Mouse (Mus musculus) neural tube, embryonic 12.5 days (tissue): ENCODE results near the gene Pgm2. TPM values are rescaled to one million over a fixed set of nuclear protein-coding genes. Genes with fewer than 3 reads are reported as not detected.

Experiments used
- ATAC-seq: fragments of 200-750 bp; cut with Nextera tagmentation; 2 replicates; pipeline ENCODE4 v1.8.0; 2017; ENCODE audit warnings: low read depth, mild to moderate bottlenecking, moderate TSS enrichment, moderate library complexity; ENCODE audit not compliant: low FRiP score
- H3K27ac ChIP-seq: fragments of 300-500 bp; sonication (generic); 2 replicates; pipeline ENCODE4 v1.5.1; 2016
- H3K27me3 ChIP-seq: fragments of 300-500 bp; sonication (generic); replicated peaks from 2 replicates; pipeline ENCODE4 v1.6.1; 2016; ENCODE audit warnings: mild to moderate bottlenecking
- H3K36me3 ChIP-seq: fragments of 300-500 bp; sonication (generic); 2 replicates; pipeline ENCODE4 v1.6.1; 2016; ENCODE audit warnings: mild to moderate bottlenecking
- H3K4me1 ChIP-seq: fragments of 300-500 bp; sonication (generic); 2 replicates; pipeline ENCODE4 v1.6.1; 2016
- H3K4me2 ChIP-seq: fragments of 300-500 bp; sonication (generic); replicated peaks from 2 replicates; pipeline ENCODE4 v1.6.1; 2016; ENCODE audit warnings: mild to moderate bottlenecking
- H3K4me3 ChIP-seq: fragments of 300-500 bp; sonication (generic); 2 replicates; pipeline ENCODE4 v1.5.1; 2016
- H3K9ac ChIP-seq: fragments of 300-500 bp; sonication (generic); 2 replicates; pipeline ENCODE4 v1.6.1; 2016; ENCODE audit warnings: mild to moderate bottlenecking
- H3K9me3 ChIP-seq: fragments of 300-500 bp; sonication (generic); 2 replicates; pipeline ENCODE4 v1.6.1; 2016; ENCODE audit warnings: mild to moderate bottlenecking
- WGBS: fragments of 180-500 bp; shearing (Covaris S2); methylation state at CpG from one replicate; pipeline ENCODE4 v1.1.7; 2016; 5-methylcytosine and 5-hydroxymethylcytosine counted together
- polyA plus RNA-seq: library from polyadenylated mRNA; unstranded; fragments of >200 nt; fragmentation: Nextera tagmentation; extraction: Ambion mirVana; gene quantifications from 2 replicates; pipeline ENCODE4 v1.2.1, GENCODE M21; 2016

Gene Pgm2
- polyA plus RNA-seq, 1 experiment from 2014 or later: 31.0 TPM

DNA sequence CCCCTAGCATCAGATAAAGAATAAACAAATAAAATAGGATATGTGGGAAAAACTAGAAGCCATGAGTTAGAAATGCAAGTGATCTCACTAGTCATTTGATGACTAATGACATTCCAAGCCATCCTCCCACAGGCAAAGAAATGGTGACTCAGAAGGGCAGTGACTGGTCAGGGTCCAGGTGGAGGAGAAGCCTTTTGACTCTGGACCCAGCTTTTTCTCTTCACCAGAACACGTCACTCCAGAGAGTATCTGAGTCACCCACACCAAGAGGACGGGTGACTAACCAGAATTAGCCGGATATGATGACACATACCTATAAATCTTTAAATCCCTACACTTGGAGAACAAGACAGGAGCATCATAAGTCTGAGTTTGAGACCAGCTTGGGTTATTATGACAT is 19.6 kb downstream of the Pgm2 start:
- Histone ChIP-seq H3K4me3 (no peak overlapping the region), H3K4me1 (no peaks in the 10 kb centered on the region), H3K9ac (no peak overlapping the region), H3K27ac (no peak overlapping the region), H3K36me3 (peaks cover 55% of the 10 kb centered on the region), H3K27me3 (no peaks in the 10 kb centered on the region), H3K4me2 (no peak overlapping the region), H3K9me3 (peaks cover 13% of the 10 kb centered on the region; the same call in 1 of the 2 replicates)
- ATAC-seq: no peak
- 91% methylated on average over 3 of the region's 3 CpGs for WGBS

DNA sequence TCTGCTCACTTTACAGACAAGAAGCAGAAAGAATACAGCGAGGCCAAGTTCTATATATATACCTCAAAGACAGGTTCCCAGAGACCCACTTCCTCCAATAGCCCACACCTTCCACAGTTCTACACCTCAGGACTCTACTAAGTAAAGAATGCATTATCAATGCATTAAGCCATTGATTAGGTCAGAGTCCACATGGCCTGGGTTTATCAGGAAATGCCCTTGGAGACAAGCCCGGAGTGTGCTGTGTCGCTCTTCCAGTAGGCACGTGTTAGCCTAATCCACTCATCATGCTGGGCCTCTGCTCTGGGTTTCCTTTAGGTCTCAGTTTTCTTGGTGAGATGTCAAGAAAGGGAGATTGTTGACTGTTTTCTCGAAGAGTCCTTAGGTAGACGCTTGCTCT is 21.5 kb downstream of the Pgm2 start:
- H3K27me3 ChIP-seq: no peaks in the 10 kb centered on the region
- no peak overlapping the region for H3K4me2 ChIP-seq
- 94% methylated on average over 6 of the region's 6 CpGs for WGBS
- H3K4me1 ChIP-seq: no peaks in the 10 kb centered on the region
- no peak overlapping the region for H3K9ac ChIP-seq
- peaks cover 44% of the 10 kb centered on the region for H3K36me3 ChIP-seq
- H3K4me3 ChIP-seq: no peak overlapping the region
- H3K9me3 ChIP-seq: peaks cover 13% of the 10 kb centered on the region; the same call in 1 of the 2 replicates
- no peak overlapping the region for H3K27ac ChIP-seq
- ATAC-seq: no peak

DNA sequence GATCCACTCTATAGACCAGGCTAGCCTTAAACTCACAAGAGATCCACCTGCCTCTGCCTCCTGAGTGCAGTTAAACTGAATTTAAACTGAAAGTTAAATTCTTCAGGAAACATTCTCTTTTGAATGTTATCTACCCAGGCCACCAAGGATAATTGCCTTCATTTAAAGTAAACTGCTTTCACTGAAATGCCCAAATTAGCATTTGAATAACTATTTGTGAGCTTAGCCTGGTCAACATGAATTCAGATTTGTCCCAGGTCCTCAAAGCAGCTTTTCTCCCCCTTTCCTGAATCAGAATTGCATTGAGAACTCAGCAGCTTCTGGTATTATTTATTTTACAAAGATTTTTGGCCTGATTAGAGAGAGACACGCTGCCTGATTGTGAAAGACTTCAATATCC is 24.4 kb downstream of the Pgm2 start:
- Histone ChIP-seq H3K4me3 (no peak overlapping the region), H3K4me1 (no peaks in the 10 kb centered on the region), H3K27ac (no peak overlapping the region), H3K4me2 (no peak overlapping the region), H3K36me3 (peaks cover 34% of the 10 kb centered on the region), H3K9ac (no peak overlapping the region), H3K27me3 (no peaks in the 10 kb centered on the region), H3K9me3 (peaks cover 13% of the 10 kb centered on the region; the same call in 1 of the 2 replicates)
- no peak for ATAC-seq
- WGBS: 64% methylated on average over 1 of the region's 1 CpGs

DNA sequence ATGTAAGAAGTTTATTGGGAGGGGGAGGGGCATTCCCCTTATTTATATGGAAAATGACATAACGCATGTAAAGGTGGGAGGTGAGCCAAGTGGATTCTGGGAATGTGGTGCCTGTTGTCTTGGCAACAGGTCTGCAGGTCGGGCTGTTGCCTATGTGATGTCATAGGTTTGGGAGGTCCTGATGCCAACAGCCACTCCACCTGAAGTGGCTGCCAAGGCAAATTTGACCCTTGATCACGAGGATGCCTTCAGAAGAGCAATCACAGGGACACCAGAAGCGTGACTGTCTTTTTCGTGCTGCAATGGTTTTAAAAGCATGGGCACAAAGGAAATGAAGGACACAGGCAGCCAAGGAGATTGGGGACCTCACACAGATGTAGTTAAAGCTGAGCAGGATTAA is 33.0 kb downstream of the Pgm2 start:
- no peak for ATAC-seq
- H3K36me3 ChIP-seq: peaks cover 6% of the 10 kb centered on the region
- H3K9ac ChIP-seq: no peak overlapping the region
- H3K9me3 ChIP-seq: no peaks in the 10 kb centered on the region
- no peaks in the 10 kb centered on the region for H3K27me3 ChIP-seq
- H3K4me1 ChIP-seq: no peaks in the 10 kb centered on the region
- no peak overlapping the region for H3K4me2 ChIP-seq
- H3K4me3 ChIP-seq: no peak overlapping the region
- H3K27ac ChIP-seq: no peak overlapping the region
- WGBS: 76% methylated on average over 5 of the region's 5 CpGs

DNA sequence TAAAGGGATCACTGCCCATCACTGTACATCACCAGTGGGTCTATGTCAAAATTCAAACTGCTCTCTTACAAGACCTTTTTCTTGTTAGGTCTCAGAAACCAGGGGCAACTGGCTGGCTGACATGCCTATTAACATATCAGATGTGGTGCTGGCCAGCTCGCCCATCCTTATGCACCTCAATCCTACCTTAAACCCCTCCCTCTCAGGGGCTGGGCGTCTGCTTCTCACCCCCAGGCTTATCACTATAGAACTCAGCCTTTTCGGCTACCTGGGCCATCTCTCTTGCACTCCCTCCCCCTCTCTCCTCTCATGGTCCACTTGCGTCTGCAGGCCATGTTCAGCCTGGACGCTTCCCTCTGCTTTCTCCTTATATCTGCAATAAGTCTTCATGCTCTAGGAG is 38.8 kb downstream of the Pgm2 start:
- Histone ChIP-seq H3K9ac (no peak overlapping the region), H3K4me1 (no peaks in the 10 kb centered on the region), H3K27ac (no peak overlapping the region), H3K36me3 (peaks cover 6% of the 10 kb centered on the region), H3K4me2 (no peak overlapping the region), H3K9me3 (no peaks in the 10 kb centered on the region), H3K27me3 (no peaks in the 10 kb centered on the region), H3K4me3 (no peak overlapping the region)
- no peak for ATAC-seq
- WGBS: 58% methylated on average over 5 of the region's 5 CpGs

DNA sequence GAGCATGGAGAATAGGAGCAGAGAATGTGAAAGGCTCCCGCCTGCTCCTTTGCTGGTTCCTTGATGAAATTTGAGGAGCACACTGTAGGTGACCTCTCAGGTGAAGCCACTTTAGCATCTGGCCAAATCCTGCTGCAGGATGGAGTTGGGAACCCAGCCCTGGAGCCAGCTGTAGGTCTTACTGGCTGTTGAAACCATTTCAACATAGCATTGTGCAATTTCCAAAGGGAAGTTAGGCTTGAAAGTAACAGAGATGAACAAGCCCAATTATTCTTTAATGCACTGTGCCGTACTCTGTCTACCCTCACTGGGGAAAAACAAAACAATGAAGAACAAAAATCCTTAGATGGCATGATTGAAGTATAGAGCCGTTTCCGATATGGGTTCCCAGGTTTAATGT is 41.2 kb downstream of the Pgm2 start:
- H3K4me2 ChIP-seq: no peak overlapping the region
- no peak overlapping the region for H3K9ac ChIP-seq
- no peaks in the 10 kb centered on the region for H3K36me3 ChIP-seq
- no peak overlapping the region for H3K27ac ChIP-seq
- H3K9me3 ChIP-seq: no peaks in the 10 kb centered on the region
- H3K27me3 ChIP-seq: no peaks in the 10 kb centered on the region
- 93% methylated on average over 4 of the region's 4 CpGs for WGBS
- H3K4me1 ChIP-seq: no peaks in the 10 kb centered on the region
- H3K4me3 ChIP-seq: no peak overlapping the region
- ATAC-seq: no peak

DNA sequence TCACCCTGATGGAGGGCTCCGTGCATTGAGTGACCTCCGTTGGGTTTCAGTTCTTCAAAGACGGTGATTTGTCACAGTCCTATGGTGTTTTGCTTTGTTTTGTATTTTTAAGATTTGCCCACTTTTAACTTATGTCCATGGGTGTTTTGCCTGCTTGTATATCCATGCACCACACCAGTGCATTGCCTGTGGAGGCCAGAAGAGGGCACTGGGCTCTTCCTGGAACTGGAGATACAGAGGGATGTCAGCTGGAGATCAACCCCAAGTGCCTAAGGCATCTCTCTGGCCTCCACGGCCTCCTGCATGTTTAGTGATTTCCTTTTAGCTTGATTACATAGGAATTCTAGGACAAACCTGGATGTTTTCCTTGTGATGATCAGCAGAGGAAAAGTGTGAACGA is 43.6 kb downstream of the Pgm2 start:
- 78% methylated on average over 5 of the region's 5 CpGs for WGBS
- no peak for ATAC-seq
- Histone ChIP-seq H3K27me3 (no peaks in the 10 kb centered on the region), H3K4me1 (no peaks in the 10 kb centered on the region), H3K4me2 (no peak overlapping the region), H3K36me3 (no peaks in the 10 kb centered on the region), H3K4me3 (no peak overlapping the region), H3K9me3 (no peaks in the 10 kb centered on the region), H3K27ac (no peak overlapping the region), H3K9ac (no peak overlapping the region)

DNA sequence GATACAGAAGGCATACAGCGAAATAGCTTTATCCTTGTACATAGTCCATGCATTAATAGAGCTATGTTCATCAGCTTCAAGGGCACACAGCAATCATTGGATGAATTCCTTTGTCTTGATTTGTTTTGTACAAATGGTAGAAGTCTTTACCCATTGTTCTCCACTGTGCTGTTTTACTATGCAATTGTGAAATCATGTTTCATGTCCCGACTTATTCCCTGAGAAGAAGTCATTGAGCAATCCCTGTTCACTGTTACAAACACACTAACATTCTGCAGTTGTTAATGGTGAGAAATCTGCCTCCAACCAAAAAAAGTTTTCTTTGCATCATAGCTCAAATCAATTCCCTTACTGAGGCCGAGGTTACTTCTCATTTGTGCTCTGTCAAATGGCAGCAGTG is 47.5 kb downstream of the Pgm2 start:
- Histone ChIP-seq H3K36me3 (no peaks in the 10 kb centered on the region), H3K4me3 (no peak overlapping the region), H3K9ac (no peak overlapping the region), H3K4me1 (no peaks in the 10 kb centered on the region), H3K4me2 (no peak overlapping the region), H3K27me3 (no peaks in the 10 kb centered on the region), H3K27ac (no peak overlapping the region), H3K9me3 (no peaks in the 10 kb centered on the region)
- ATAC-seq: no peak
- 86% methylated on average over 3 of the region's 3 CpGs for WGBS

DNA sequence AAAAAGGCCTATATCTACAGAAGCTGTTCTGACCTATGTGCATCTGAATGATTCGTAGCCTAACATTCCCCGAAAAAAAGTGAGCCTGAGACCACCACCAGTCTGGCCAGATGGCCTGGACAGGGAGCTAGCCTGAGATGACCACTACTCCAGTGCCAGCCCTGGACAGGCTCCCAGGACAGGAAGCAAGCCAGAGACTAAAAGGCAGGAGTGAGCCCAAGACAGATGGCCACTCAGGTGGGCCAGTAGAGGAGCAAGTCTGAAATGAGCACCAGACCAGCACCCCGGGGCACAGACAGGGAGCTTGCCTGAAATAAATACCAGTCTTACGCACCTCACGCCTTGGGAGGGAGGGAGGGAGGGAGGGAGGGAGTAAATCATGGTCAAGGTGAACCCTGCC is 51.6 kb downstream of the Pgm2 start:
- Histone ChIP-seq H3K9me3 (no peaks in the 10 kb centered on the region), H3K36me3 (no peaks in the 10 kb centered on the region), H3K9ac (no peak overlapping the region), H3K4me3 (no peak overlapping the region), H3K4me1 (no peaks in the 10 kb centered on the region), H3K27me3 (no peaks in the 10 kb centered on the region), H3K4me2 (no peak overlapping the region), H3K27ac (no peak overlapping the region)
- 75% methylated on average over 5 of the region's 5 CpGs for WGBS
- no peak for ATAC-seq

DNA sequence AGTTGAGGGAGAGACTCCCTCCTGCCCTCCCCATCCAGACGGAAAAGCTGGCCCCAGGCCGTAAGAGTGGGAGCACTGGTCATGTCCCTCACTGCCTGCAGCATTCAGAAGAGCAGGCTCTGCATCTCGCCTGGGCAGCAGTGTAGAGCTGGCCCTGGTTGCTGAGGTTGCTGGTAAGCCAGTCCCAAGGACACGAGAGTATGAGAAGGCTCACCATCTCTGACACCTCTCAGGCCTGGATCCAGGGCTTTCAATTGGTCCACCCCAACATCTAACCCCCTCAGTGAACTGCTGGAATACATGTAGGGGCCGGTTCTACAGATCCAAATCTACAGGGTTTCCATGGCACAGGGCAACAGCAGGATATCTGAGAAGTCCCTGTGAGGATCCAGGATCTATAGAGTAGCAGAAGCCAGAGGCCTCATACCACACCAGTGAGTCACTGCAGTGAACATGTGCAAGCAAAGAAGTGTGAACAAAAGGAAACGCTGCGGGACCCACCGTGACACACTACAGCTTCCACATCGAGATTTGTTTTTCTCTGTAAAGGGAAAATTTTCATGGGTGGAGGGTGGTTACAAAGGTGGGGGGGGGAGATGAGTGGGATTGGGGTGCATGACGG is 53.7 kb downstream of the Pgm2 start:
- H3K4me3 ChIP-seq: no peak overlapping the region
- ATAC-seq: no peak
- no peak overlapping the region for H3K27ac ChIP-seq
- 81% methylated on average over 10 of the region's 10 CpGs for WGBS
- no peaks in the 10 kb centered on the region for H3K36me3 ChIP-seq
- H3K4me2 ChIP-seq: no peak overlapping the region
- H3K9me3 ChIP-seq: no peaks in the 10 kb centered on the region
- no peaks in the 10 kb centered on the region for H3K4me1 ChIP-seq
- H3K9ac ChIP-seq: no peak overlapping the region
- no peaks in the 10 kb centered on the region; the same call in 1 of the 2 replicates for H3K27me3 ChIP-seq

- 36% methylated on average over 17 of the region's 17 CpGs for WGBS
These were observed 56.7 kb downstream of the Pgm2 start for GRCm38 (mm10) chr5:64149184-64150127.

DNA sequence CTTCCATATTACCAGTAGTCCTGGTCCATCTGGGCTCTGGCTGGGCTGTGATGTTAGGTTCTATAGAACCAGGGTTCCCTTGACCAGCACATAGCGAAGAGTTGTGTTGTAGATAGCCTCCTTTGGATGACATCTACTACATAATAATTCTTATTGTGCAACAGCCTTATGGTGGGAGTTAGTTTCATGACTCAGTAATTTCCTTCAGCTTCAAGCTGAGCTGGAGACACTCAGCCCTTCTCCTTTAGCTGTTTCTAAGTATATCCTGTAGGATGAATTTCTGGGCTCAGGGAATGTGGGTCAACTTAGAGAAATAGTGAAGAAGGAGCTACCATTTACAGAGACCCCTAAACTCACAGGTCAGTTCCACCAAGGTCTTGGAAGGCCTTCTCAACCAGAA is 60.6 kb downstream of the Pgm2 start:
- peaks cover 7% of the 10 kb centered on the region for H3K27me3 ChIP-seq
- H3K36me3 ChIP-seq: no peaks in the 10 kb centered on the region
- H3K27ac ChIP-seq: no peak overlapping the region
- H3K9me3 ChIP-seq: no peaks in the 10 kb centered on the region
- H3K4me2 ChIP-seq: no peak overlapping the region
- no peaks in the 10 kb centered on the region for H3K4me1 ChIP-seq
- ATAC-seq: no peak
- no peak overlapping the region for H3K9ac ChIP-seq
- no peak overlapping the region for H3K4me3 ChIP-seq
- WGBS: 93% methylated on average over 1 of the region's 1 CpGs

More at GRCm38 (mm10) chr5:64149184-64150127, 56.7 kb downstream of the Pgm2 start:
- Histone ChIP-seq H3K27me3 (no peaks in the 10 kb centered on the region; the same call in 1 of the 2 replicates), H3K36me3 (no peaks in the 10 kb centered on the region), H3K9ac (no peak overlapping the region), H3K4me1 (no peaks in the 10 kb centered on the region), H3K9me3 (no peaks in the 10 kb centered on the region), H3K4me2 (0 out of 2 replicates have a peak overlapping the region, but pooled peaks have one; percentile 24), H3K4me3 (no peak overlapping the region), H3K27ac (no peak overlapping the region)
- no peak for ATAC-seq
